In genomic region chr4:141567174-141567573, GRCm38 (mm10) we compare ENCODE assay signal across 6 mouse cellular contexts. TPM values are rescaled to one million over a fixed set of nuclear protein-coding genes. Genes with fewer than 3 reads are reported as not detected.
"Had no signal": no experiment of that assay in that cellular context is flagged by ENCODE, and none has a peak within 500 bp of the region (broad histone marks: within the 10 kb centered on the region; RNA-seq: fewer than 3 reads in every experiment).

No protein-coding gene starts in this region.

RNA-seq across cellular contexts. Expression of gene Tmem82, which starts 51.3 kb away (rescaled TPM):
- polyA plus RNA-seq: hindbrain, embryonic 14.5 days had no signal

RNA-seq across cellular contexts. Expression of gene Slc25a34, which starts 56.4 kb away (rescaled TPM):
- total RNA-seq: granulocyte monocyte progenitor cell, adult 5-6 weeks had no signal
- polyA plus RNA-seq: hindbrain, embryonic 12.5 days; hindbrain, embryonic 14.5 days; limb, embryonic 11.5 days; limb, embryonic 13.5 days; liver, embryonic 12.5 days had no signal
